Mouse (Mus musculus): ENCODE measurements around the gene Ppp4r3b.

Gene Ppp4r3b

DNA sequence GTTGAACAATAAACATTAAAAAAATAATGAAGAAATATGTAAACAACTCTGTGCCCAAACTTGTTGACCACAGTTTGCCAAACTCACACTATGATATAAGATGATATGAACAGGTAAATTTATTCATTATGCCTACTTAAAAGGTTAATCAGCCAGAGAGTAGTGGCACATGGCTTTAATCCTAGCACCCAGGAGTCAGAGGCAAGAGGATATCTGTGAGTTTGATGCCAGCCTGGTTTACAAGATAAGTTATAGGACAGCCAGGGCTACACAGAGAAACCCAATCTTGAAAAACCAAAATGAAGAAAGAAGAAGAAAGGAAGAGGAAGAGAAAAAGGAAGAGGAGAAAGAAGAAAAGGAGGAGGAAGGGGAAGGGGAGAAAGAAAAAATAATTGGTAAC lies 64.7 kb downstream of the Ppp4r3b start:
- DNase-seq (ENCODE audit: extremely low spot score, low read depth, low spot score) = no peak

DNA sequence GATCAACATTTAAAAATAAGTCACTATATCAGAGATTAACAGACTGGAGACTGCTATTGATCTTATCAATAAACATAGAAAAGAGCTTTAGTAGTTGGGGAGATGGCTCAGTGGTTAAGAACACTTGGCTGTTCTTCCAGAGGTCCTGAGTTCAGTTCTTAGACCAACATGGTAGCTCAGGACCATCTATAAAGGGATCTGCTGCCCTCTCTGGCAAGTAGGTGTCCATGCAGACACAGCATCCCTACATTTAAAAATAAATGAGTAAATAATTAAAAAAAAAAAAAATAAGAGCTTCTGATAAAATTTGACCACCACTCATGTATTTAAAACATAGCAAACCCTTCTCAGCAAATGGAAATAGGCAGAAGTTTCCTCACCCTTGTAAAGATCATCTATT lies 65.4 kb downstream of the Ppp4r3b start:
- DNase-seq (ENCODE audit: extremely low spot score, low read depth, low spot score) = no peak

DNA sequence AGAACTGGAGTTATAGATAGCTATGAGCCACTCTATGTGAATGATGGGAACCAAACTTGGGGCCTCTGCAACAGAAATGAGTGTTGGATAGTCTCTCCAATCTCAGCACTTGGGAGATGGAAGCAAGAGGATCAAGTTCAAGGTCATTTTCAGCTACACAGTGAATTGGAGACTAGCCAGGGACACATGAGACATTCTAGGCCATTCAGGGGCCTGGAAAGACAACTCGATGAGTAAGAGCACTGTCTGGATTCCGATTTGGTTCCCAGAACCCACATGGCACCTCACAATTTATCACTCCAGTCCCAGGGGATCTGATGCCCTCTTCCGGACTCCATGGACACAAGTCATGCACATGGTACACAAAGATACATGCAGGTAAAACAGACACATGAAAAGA lies 65.9 kb downstream of the Ppp4r3b start:
- no peak for DNase-seq (ENCODE audit: extremely low spot score, low read depth, low spot score)

DNA sequence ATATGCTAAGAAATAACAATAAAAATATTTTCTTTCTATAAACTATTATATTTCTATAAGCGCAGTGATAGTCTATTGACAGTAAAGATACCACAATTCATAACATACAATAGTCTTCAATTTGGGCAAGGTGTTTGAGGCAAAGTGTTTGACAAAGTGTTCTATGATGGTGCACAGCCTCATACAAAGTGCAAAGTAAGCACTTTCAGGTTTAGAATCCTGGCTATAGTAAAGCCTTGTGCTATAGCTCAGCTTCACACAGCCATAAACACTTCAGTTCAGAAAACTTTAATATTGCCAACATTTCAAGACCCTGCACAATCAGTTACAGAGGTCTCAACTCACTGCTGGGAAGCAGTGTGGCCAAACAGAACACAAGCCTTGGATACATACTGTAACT lies 66.7 kb downstream of the Ppp4r3b start:
- DNase-seq (ENCODE audit: extremely low spot score, low read depth, low spot score) = no peak

DNA sequence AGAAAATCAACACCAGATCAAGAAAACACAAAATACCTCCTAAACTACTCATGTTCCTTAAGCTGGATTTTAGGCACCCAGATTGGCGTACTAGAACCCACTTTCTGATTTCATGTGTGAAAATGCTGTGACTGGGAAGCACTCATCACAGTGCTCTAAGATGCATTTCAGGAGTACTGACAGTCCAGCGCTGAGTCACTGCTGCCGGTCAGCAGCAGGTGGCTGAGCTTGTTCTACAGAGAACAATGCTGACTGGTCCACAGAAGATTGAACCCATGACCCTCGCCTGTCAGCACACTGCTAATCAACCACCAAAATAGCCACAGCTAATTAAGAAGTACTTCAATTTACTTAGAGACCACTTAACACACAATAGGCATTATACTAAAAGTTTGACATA lies 69.3 kb downstream of the Ppp4r3b start:
- DNase-seq (ENCODE audit: extremely low spot score, low read depth, low spot score) = no peak

DNA sequence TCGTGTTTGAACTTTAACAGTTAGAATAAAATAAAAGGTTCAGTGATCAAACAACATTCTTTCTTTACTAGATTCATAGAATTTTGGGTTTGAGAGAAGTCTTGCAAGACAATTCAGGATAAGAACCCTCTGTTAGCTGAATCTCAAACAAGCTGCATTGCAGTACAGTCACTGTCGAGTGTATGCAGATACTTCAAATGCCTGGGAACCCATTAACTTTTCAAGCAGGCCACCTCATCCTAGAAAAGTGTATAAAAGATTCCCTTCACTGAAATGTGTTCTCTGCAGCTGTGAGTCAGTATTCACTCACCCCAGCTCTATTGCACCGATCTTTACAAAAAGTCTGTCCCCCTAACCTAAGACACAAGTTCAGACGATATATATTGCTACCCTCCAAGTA lies 73.3 kb downstream of the Ppp4r3b start:
- no peak for DNase-seq (ENCODE audit: extremely low spot score, low read depth, low spot score)

DNA sequence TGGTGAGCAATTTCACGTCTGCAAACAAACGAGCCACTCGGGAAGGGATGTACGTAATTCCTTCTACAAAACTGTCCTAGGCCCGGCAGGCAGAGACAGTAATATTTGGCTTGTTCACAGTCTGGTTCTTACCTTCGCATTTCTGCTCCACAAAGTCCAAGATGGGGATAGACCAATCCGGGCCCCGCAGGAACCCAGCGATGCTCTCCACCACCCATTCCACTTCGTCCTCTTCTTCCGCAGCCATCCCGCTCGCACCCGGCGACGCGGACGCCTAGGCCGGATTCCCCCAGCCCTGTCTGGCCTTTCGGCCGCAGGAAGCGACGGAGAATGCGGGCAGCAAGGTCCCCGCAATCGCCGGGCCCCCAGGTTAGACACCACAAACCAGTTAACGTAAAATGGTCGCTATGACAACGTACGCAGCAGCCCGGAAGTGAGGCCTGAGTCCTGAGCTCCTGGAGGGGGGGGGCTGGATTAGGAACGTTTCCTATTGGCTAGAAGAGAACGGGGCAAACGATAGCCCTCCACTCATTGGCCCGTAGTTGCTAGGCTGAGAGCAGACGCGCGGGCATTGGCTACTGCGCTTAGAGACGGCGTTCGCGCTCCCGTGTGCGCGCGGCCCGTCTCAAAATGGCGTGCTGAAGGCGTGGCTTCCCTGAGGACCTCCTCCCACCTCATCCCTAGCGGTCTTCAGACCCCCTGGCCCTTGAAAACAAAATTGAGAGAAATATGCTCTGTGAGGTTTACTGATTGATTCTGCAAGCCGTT lies 74.4 kb downstream of the Ppp4r3b start, which contains the start of gene Cfap36:
TSS of gene Cfap36 (minus strand) at position 527 of the 768 bp plus-strand sequence.
- peak; percentile 75 for DNase-seq (ENCODE audit: extremely low spot score, low read depth, low spot score)

DNA sequence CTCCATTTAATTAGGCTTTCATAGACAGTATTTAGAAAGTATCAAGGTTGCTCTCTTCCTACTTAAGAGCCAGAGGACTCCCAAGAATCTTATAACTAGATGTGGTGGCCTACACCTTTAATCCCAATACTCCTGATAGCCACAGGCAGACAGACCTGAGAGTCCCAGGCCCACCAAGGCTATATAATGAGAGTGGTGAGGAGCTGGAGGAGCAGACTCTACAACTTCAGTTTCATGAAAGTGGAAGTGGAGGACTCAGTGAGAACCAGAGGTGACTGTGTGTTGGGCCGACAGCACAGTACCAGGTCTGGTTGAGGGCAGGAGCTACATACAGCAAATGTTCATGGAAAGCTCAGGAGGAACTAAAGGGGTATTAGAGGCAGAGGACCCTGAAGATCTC lies 75.0 kb downstream of the Ppp4r3b start:
- no peak for DNase-seq (ENCODE audit: extremely low spot score, low read depth, low spot score)

DNA sequence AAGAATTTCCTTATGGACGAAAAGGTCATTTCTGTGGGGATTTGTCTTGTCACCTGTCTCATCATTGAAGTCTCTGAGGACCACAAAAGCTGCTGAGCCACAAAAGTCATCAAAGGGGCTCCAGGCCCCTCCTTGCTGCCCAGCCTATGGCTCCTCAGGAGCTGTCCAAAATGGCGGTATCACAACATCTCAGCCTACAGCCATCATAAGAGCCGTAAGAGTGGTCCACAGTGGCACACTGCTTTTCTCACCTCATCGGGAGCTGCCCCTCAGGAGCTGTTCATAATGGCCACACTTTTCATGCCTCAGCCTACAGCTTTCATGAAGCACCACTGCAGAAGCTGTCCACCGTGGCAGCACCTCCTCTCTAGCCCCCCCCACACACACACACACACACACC lies 75.7 kb downstream of the Ppp4r3b start:
- no peak for DNase-seq (ENCODE audit: extremely low spot score, low read depth, low spot score)

DNA sequence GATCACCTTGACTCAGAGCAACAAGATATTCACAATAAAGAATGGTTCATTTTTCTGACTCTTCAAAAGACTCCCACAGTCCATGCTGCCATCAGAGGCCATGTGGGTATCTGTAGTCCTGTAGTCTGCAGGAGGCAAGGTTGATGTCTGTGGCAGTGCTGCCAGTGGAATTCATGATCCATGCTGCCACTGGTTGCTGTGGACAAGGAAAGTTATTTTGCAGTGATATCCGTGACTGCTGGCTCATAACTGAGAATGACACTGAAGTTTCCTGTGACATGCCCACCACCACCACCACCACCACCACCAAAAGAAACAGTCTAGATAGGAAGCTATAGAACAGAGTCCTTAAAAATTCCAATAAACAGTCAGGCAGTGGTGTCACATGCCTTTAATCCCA lies 82.0 kb downstream of the Ppp4r3b start:
- DNase-seq (ENCODE audit: extremely low spot score, low read depth, low spot score) = no peak

DNA sequence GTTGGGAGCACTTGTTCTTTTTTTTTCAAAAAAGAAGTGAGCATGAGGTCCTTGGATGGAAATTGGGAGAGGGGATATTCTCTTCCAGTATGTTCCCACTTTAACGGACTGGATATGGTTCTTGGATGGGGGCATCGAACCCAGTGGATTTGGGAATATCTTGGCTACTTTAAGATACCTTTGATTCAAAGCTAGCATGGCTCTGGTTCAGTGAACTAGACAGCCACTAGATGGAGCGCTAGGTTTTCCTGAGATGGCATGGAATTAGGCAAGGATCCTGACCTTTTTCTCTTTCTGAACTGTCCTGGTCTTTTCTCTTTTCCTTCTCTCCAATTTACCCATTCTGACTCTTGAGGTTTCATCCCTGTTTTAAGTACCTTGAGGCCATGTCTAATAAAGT lies 95.1 kb downstream of the Ppp4r3b start:
- no peak for DNase-seq (ENCODE audit: extremely low spot score, low read depth, low spot score)

Measured in hindlimb bud, embryonic 11.5 days (tissue).